Mouse (Mus musculus): ENCODE results near the gene Clybl. TPM values are rescaled to one million over a fixed set of nuclear protein-coding genes. Genes with fewer than 3 reads are reported as not detected.

Clybl gene
- total and polyA plus RNA-seq, 3 experiments = 13.4 to 36.6 TPM; not detected in 1

DNA sequence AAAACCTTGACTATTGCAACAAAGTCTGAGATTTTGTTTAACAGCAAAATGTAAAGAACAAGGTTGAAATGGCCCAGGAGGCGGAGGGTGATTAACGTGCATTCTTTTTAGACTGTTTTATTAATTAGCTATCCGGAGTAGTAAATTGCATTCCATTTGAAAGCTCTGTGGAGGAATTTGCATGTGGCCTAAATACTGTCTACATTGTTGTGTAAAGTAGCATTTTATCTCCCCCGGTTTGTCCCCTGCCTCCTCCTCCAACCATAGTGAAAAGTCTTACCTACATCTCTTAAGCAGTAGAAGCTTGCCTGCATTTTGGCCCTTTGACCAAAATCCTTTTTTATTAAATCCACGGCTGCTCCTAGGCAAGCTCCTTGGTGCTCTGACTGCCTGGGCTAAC, 76.8 kb downstream of the Clybl start:
- no peak overlapping the region for H3K27ac ChIP-seq (ENCODE audit: control insufficient read depth, low read depth, low read length)
- no peaks in the 10 kb centered on the region for H3K4me1 ChIP-seq (ENCODE audit: control insufficient read depth in 1 of 2, insufficient read depth in 2 of 2, low read length in 2 of 2)
- TF ChIP-seq GATA1 (IDR thresholded peaks at IDR 0.05; ENCODE audit: low read depth, low read length) = no peak
- TF ChIP-seq ZKSCAN1 (IDR thresholded peaks at IDR 0.05; ENCODE audit: low read depth, low read length) = no peak
- TF ChIP-seq POLR2AphosphoS5 (IDR thresholded peaks at IDR 0.05; ENCODE audit: borderline replicate concordance, low read depth, low read length) = no peak
- no peak for TF ChIP-seq NELFE (IDR thresholded peaks at IDR 0.05; ENCODE audit: low read depth, low read length)
- TF ChIP-seq ETS1 (IDR thresholded peaks at IDR 0.05; ENCODE audit: low read depth, low read length) = no peak
- TF ChIP-seq JUND (IDR thresholded peaks at IDR 0.05; ENCODE audit: low read depth, low read length) = no peak
- TF ChIP-seq TAL1 (IDR thresholded peaks at IDR 0.05; ENCODE audit: low read length) = no peak
- TF ChIP-seq CHD2 (IDR thresholded peaks at IDR 0.05; ENCODE audit: low read length) = no peak
- no peak for TF ChIP-seq KAT2A (conservative IDR thresholded peaks at IDR 0.05; ENCODE audit: low read depth, low read length)
- no peak for TF ChIP-seq USF2 (IDR thresholded peaks at IDR 0.05; ENCODE audit: borderline replicate concordance in 1 of 2, insufficient read depth in 1 of 2, low read depth in 1 of 2, low read length in 2 of 2)
- TF ChIP-seq EP300 (IDR thresholded peaks at IDR 0.05; ENCODE audit: low read depth in 1 of 2, low read length in 2 of 2) = no peak
- no peak for TF ChIP-seq CTCF (IDR thresholded peaks at IDR 0.05 in 2 of 3, conservative IDR thresholded peaks at IDR 0.05 in 1 of 3; ENCODE audit: control insufficient read depth in 1 of 3, insufficient read depth in 1 of 3, low read depth in 2 of 3, low read length in 3 of 3, poor library complexity in 1 of 3, severe bottlenecking in 1 of 3)
- no peak for TF ChIP-seq MAZ (IDR thresholded peaks at IDR 0.05; ENCODE audit: low read depth, low read length)
- no peak for TF ChIP-seq ZNF384 (IDR thresholded peaks at IDR 0.05; ENCODE audit: low read depth, low read length)
- TF ChIP-seq ZC3H11A (IDR thresholded peaks at IDR 0.05; ENCODE audit: low read depth, low read length) = no peak
- no peak for TF ChIP-seq POLR2A (IDR thresholded peaks at IDR 0.05; ENCODE audit: control insufficient read depth in 1 of 2, insufficient read depth in 1 of 2, low read depth in 1 of 2, low read length in 2 of 2, poor library complexity in 1 of 2)
- no peak for TF ChIP-seq MAX (IDR thresholded peaks at IDR 0.05; ENCODE audit: low read length)
- no peak for TF ChIP-seq POLR2AphosphoS2 (IDR thresholded peaks at IDR 0.05; ENCODE audit: low read length)
- TF ChIP-seq HCFC1 (IDR thresholded peaks at IDR 0.05; ENCODE audit: low read depth, low read length) = no peak
- H3K36me3 ChIP-seq (ENCODE audit: control insufficient read depth in 1 of 2, insufficient read depth in 2 of 2, low read length in 2 of 2) = peaks cover 0 to 3% of the 10 kb centered on the region in 2 experiments; a peak in 2 of 4 replicates
- H3K4me3 ChIP-seq (ENCODE audit: control insufficient read depth in 1 of 2, insufficient read depth in 1 of 2, low read depth in 2 of 2, low read length in 2 of 2) = no peak overlapping the region
- H3K9me3 ChIP-seq (replicated peaks; ENCODE audit: insufficient read depth, low read length) = no peaks in the 10 kb centered on the region
- DNase-seq (ENCODE audit: low read depth, low spot score) = no peak
- H3K79me2 ChIP-seq (ENCODE audit: control insufficient read depth, insufficient read depth, low read length, poor library complexity) = no peaks in the 10 kb centered on the region
- no peak overlapping the region for H3K9ac ChIP-seq (ENCODE audit: control insufficient read depth, low read depth, low read length, poor library complexity, severe bottlenecking)
- H3K27me3 ChIP-seq (ENCODE audit: control insufficient read depth in 1 of 2, insufficient read depth in 2 of 2, low read length in 2 of 2) = no peaks in the 10 kb centered on the region

GRCm38 (mm10) chr14:122261250-122261649, 79.7 kb downstream of the Clybl start:
- Histone ChIP-seq H3K4me3 (ENCODE audit: control insufficient read depth in 1 of 2, insufficient read depth in 1 of 2, low read depth in 2 of 2, low read length in 2 of 2) (no peak overlapping the region), H3K79me2 (ENCODE audit: control insufficient read depth, insufficient read depth, low read length, poor library complexity) (no peaks in the 10 kb centered on the region)
- TF ChIP-seq TAL1 (IDR thresholded peaks at IDR 0.05; ENCODE audit: low read length) = no peak
- no peak for TF ChIP-seq ZMIZ1 (IDR thresholded peaks at IDR 0.05; ENCODE audit: low read depth, low read length)
- no peak for TF ChIP-seq ELF1 (IDR thresholded peaks at IDR 0.05; ENCODE audit: low read depth, low read length)
- no peak for TF ChIP-seq ZKSCAN1 (IDR thresholded peaks at IDR 0.05; ENCODE audit: low read depth, low read length)
- no peak for TF ChIP-seq USF2 (IDR thresholded peaks at IDR 0.05; ENCODE audit: borderline replicate concordance in 1 of 2, insufficient read depth in 1 of 2, low read depth in 1 of 2, low read length in 2 of 2)
- TF ChIP-seq ZC3H11A (IDR thresholded peaks at IDR 0.05; ENCODE audit: low read depth, low read length) = no peak

More at GRCm38 (mm10) chr14:122261250-122261649, 79.7 kb downstream of the Clybl start:
- DNase-seq (ENCODE audit: low read depth, low spot score) = peak; percentile 46
- Histone ChIP-seq H3K9ac (ENCODE audit: control insufficient read depth, low read depth, low read length, poor library complexity, severe bottlenecking) (no peak overlapping the region), H3K4me1 (ENCODE audit: control insufficient read depth in 1 of 2, insufficient read depth in 2 of 2, low read length in 2 of 2) (no peaks in the 10 kb centered on the region), H3K27ac (ENCODE audit: control insufficient read depth, low read depth, low read length) (no peak overlapping the region), H3K27me3 (ENCODE audit: control insufficient read depth in 1 of 2, insufficient read depth in 2 of 2, low read length in 2 of 2) (no peaks in the 10 kb centered on the region), H3K36me3 (ENCODE audit: control insufficient read depth in 1 of 2, insufficient read depth in 2 of 2, low read length in 2 of 2) (no peaks in the 10 kb centered on the region), H3K9me3 (replicated peaks; ENCODE audit: insufficient read depth, low read length) (no peaks in the 10 kb centered on the region)
